Mouse (Mus musculus) erythroblast, embryonic 14.5 days (primary cell): ENCODE data around the gene Uvrag.

ENCODE experiments used
- GATA1 ChIP-seq: IDR thresholded peaks from 2 replicates; pipeline ENCODE4 v1.6.1; 2012; ENCODE audit warnings: low read length, inconsistent platforms, mixed read lengths
- TAL1 ChIP-seq: IDR thresholded peaks from 3 replicates; pipeline ENCODE4 v1.6.1; 2012; ENCODE audit warnings: low read length, inconsistent platforms, mixed read lengths

DNA sequence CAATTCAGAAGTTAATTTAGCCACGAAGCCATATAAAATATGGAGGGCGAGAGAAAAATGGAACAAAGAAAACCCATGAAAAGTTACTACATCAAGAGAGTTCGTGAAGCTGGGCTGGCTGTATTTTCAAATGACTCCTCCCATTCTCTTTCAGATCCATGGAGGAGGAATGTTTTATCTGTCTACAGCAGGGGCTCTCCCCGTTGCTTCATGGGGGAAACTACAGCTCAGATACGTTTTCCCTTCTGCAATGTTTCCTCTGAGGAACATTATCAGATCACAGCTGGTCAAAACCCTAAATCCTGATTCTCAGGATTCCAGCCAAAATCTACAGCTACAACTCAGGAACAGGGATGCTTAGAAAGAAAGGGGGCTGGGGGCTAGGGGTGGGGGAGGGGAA is 246.2 kb downstream of the Uvrag start:
- no peak for TF ChIP-seq GATA1
- no peak for TF ChIP-seq TAL1
